Mouse (Mus musculus): ENCODE results near the gene Arhgef26. TPM values are rescaled to one million over a fixed set of nuclear protein-coding genes. Genes with fewer than 3 reads are reported as not detected.

The Arhgef26 gene
- total and polyA plus RNA-seq, 2 experiments from 2014 or later: 21.7 to 31.3 TPM

DNA sequence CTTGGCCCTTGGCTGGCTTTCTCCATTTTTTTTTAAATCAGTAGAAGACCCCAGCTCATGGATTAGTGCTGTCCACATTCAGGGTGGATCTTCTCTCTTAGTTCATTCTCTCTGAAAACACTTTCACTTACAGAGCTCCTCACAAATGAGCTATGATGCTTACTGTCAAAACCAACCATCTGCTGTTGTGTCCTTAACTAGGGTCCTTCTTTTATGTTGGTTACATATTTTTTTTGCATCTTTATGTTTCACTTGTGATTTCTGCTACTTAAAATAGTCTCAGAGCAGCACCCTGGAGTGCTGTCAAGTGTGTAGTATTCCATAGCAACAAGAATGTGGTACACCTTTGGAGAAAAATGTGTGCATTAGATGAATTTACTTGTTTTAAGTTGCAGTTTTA is 60.0 kb downstream of the Arhgef26 start:
- no peak overlapping the region for H3K9ac ChIP-seq (replicated peaks; ENCODE audit: low read length)

DNA sequence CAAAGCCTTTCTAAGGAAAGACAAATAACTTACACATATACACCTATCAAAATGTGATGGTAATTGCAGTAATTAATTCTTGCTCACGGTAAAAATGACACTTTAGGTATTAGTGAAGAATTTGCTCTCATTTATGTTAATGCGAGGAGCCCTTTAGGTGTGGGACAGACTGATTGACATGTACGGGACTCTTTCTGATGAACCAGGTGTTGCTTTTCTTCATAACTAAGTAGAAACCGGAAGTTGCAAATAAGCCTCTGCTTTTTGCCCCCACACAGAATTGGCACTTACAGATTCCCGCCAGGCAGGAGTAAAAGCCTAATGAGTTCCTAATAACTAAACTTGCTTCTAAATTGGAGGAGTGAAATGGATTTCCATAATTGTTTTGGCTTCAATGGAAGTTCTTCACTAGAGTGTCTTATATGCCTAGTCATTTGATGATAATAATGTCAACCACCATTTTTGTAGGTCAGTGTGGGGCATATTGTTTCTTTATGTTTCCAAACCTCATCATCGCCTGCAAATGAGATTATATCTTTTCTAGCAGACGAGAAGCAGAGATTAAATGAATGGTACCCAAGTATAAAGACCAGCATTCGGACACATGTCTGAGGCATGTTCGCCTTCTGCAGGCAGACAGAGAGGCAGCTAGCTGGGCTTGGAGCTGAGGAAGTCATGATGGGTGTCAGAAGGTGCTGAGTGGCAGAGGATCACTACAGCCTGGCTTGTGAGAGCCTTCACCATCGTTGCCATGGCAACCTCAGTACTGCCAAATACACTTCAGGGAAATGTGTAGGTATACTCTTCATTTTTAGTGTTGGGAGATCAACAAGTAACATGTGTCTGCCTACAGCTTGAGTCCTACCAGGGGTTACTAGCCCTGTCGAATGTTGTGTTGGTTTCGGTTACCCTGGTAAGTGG is 61.9 kb downstream of the Arhgef26 start:
- H3K27ac ChIP-seq: no peak overlapping the region
- DNase-seq (ENCODE audit: low spot score) (no peak), ATAC-seq (peak; percentile 51; the same call in 1 of the 2 replicates)
- 82% methylated on average over 12 of the region's 12 CpGs for WGBS
- H3K36me3 ChIP-seq (ENCODE audit: insufficient read depth, low read length): no peaks in the 10 kb centered on the region
- no peak for TF ChIP-seq CTCF (IDR thresholded peaks at IDR 0.05; ENCODE audit: low read depth)
- H3K9ac ChIP-seq (replicated peaks; ENCODE audit: low read length): no peak overlapping the region
- H3K27me3 ChIP-seq (ENCODE audit: insufficient read depth, low read length): no peaks in the 10 kb centered on the region
- H3K4me3 ChIP-seq (ENCODE audit: low read length): no peak overlapping the region
- no peak overlapping the region for H3K4me2 ChIP-seq (ENCODE audit: low read depth, low read length)
- H3K9me3 ChIP-seq (ENCODE audit: low read length): no peaks in the 10 kb centered on the region
- H3K4me1 ChIP-seq (ENCODE audit: insufficient read depth, low read length): no peaks in the 10 kb centered on the region

More for the DNA sequence above, 60.0 kb downstream of the Arhgef26 start:
- no peaks in the 10 kb centered on the region for H3K27me3 ChIP-seq (ENCODE audit: insufficient read depth, low read length)
- ATAC-seq (no peak), DNase-seq (ENCODE audit: low spot score) (no peak)
- no peak overlapping the region for H3K4me3 ChIP-seq (ENCODE audit: low read length)
- H3K4me2 ChIP-seq (ENCODE audit: low read depth, low read length): no peak overlapping the region
- no peaks in the 10 kb centered on the region for H3K9me3 ChIP-seq (ENCODE audit: low read length)
- no peak for TF ChIP-seq CTCF (IDR thresholded peaks at IDR 0.05; ENCODE audit: low read depth)
- H3K4me1 ChIP-seq (ENCODE audit: insufficient read depth, low read length): no peaks in the 10 kb centered on the region
- no peaks in the 10 kb centered on the region for H3K36me3 ChIP-seq (ENCODE audit: insufficient read depth, low read length)
- H3K27ac ChIP-seq: no peak overlapping the region

DNA sequence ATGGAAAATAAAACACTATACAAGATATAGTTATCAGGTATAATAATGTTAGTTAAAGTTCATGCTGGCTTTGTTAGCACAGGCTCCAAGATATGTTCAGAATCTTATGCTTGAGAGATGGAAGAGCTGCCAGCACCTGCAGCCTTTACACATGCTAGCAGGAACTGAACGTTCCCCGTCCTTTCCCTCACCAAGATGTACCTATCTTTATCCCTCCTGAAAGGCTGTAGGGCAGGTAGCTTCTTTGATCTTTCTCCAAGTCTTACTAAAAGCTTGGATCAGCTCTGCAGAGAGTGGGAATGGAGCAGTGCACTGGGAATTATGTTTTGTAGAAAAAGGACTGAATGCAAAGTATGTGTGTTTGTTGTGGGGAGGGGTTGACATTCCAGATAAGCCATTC is 64.3 kb downstream of the Arhgef26 start:
- Histone ChIP-seq H3K27me3 (ENCODE audit: insufficient read depth, low read length) (no peaks in the 10 kb centered on the region), H3K4me2 (ENCODE audit: low read depth, low read length) (no peak overlapping the region), H3K4me3 (ENCODE audit: low read length) (no peak overlapping the region), H3K27ac (no peak overlapping the region), H3K9ac (replicated peaks; ENCODE audit: low read length) (no peak overlapping the region), H3K9me3 (ENCODE audit: low read length) (no peaks in the 10 kb centered on the region), H3K4me1 (ENCODE audit: insufficient read depth, low read length) (no peaks in the 10 kb centered on the region), H3K36me3 (ENCODE audit: insufficient read depth, low read length) (no peaks in the 10 kb centered on the region)
- 91% methylated on average over 2 of the region's 2 CpGs for WGBS
- ATAC-seq: no peak
- TF ChIP-seq CTCF (IDR thresholded peaks at IDR 0.05; ENCODE audit: low read depth): no peak
- no peak for DNase-seq (ENCODE audit: low spot score)

- H3K27ac ChIP-seq: no peak overlapping the region
- no peaks in the 10 kb centered on the region for H3K36me3 ChIP-seq (ENCODE audit: insufficient read depth, low read length)
- H3K4me2 ChIP-seq (ENCODE audit: low read depth, low read length): no peak overlapping the region
- DNase-seq (ENCODE audit: low spot score): no peak
- H3K4me3 ChIP-seq (ENCODE audit: low read length): no peak overlapping the region
- H3K4me1 ChIP-seq (ENCODE audit: insufficient read depth, low read length): no peaks in the 10 kb centered on the region
- WGBS: 73% methylated on average over 7 of the region's 7 CpGs
- no peaks in the 10 kb centered on the region for H3K27me3 ChIP-seq (ENCODE audit: insufficient read depth, low read length)
- H3K9me3 ChIP-seq (ENCODE audit: low read length): no peaks in the 10 kb centered on the region
- TF ChIP-seq CTCF (IDR thresholded peaks at IDR 0.05; ENCODE audit: low read depth): no peak
- ATAC-seq: no peak
- H3K9ac ChIP-seq (replicated peaks; ENCODE audit: low read length): no peak overlapping the region
Observed at GRCm38 (mm10) chr3:62404477-62405246, 66.5 kb downstream of the Arhgef26 start.

- ATAC-seq (no peak), DNase-seq (ENCODE audit: low spot score) (no peak)
- 15% methylated on average over 8 of the region's 8 CpGs for WGBS
Observed at GRCm38 (mm10) chr3:62409555-62410182, 71.5 kb downstream of the Arhgef26 start.

GRCm38 (mm10) chr3:62410491-62410890 is 72.3 kb downstream of the Arhgef26 start:
- no peak overlapping the region for H3K27ac ChIP-seq
- H3K4me2 ChIP-seq (ENCODE audit: low read depth, low read length): no peak overlapping the region
- H3K9me3 ChIP-seq (ENCODE audit: low read length): no peaks in the 10 kb centered on the region
- H3K36me3 ChIP-seq (ENCODE audit: insufficient read depth, low read length): no peaks in the 10 kb centered on the region
- H3K9ac ChIP-seq (replicated peaks; ENCODE audit: low read length): no peak overlapping the region
- ATAC-seq (no peak), DNase-seq (ENCODE audit: low spot score) (no peak)
- no peak for TF ChIP-seq CTCF (IDR thresholded peaks at IDR 0.05; ENCODE audit: low read depth)
- no peaks in the 10 kb centered on the region for H3K4me1 ChIP-seq (ENCODE audit: insufficient read depth, low read length)
- no peak overlapping the region for H3K4me3 ChIP-seq (ENCODE audit: low read length)
- WGBS: 38% methylated on average over 4 of the region's 4 CpGs
- H3K27me3 ChIP-seq (ENCODE audit: insufficient read depth, low read length): no peaks in the 10 kb centered on the region

More at GRCm38 (mm10) chr3:62409555-62410182, 71.5 kb downstream of the Arhgef26 start:
- Histone ChIP-seq H3K4me3 (ENCODE audit: low read length) (no peak overlapping the region), H3K27me3 (ENCODE audit: insufficient read depth, low read length) (no peaks in the 10 kb centered on the region), H3K9ac (replicated peaks; ENCODE audit: low read length) (no peak overlapping the region), H3K4me2 (ENCODE audit: low read depth, low read length) (no peak overlapping the region), H3K27ac (no peak overlapping the region), H3K36me3 (ENCODE audit: insufficient read depth, low read length) (no peaks in the 10 kb centered on the region), H3K9me3 (ENCODE audit: low read length) (no peaks in the 10 kb centered on the region), H3K4me1 (ENCODE audit: insufficient read depth, low read length) (no peaks in the 10 kb centered on the region)
- TF ChIP-seq CTCF (IDR thresholded peaks at IDR 0.05; ENCODE audit: low read depth): no peak
